Mouse (Mus musculus) cerebellum, adult (tissue): ENCODE data around the gene Cbr3.

Experiments
- ATAC-seq: cut with Nextera tagmentation; 2 replicates; pipeline ENCODE4 v1.9.2; 2017; ENCODE audit warnings: mild to moderate bottlenecking, moderate library complexity, mixed read lengths; ENCODE audit not compliant: insufficient number of reproducible peaks, low FRiP score, low TSS enrichment

Gene Cbr3

DNA sequence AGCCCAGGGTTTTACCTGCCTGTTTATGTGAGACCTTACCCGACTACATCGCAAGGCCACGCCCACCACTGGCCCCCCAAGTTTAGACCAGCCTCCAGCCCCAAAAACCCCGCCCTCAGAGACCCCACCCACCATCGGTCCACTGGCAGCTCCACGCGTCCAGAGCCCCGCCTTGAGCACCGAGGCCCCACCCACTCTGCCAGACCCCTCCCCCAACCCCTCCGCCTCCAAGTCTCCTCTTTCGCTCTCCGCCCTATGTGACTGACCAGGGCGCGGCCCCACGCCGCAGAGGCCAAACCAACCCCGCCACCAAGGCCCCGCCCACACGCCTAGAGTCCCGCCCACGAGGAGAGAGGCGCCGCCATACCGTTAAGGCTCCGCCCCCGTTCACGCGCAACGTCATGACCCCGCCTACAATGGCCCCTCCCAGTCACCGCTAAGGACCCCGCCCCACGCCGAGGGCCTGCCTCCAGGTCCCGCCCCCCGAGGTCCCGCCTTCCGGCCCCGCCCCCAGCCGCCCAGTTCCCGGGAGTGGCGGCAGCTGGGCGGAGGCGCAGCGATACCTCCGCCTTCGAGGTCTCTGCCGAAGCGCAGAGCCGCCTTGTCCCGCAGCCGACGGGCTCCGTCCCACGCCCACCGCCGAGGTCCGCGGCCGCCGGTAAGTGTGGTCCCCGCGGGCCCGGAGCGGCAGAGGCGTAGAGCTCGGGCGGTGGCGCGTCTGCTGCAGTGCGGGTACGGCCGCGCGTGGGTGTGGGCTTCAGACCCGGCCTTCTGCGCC, 28.6 kb downstream of the Cbr3 start, which contains the start of gene Dop1b:
TSS of gene Dop1b (plus strand) at position 494 of the 778 bp plus-strand sequence.
- ATAC-seq = peak; percentile 69

DNA sequence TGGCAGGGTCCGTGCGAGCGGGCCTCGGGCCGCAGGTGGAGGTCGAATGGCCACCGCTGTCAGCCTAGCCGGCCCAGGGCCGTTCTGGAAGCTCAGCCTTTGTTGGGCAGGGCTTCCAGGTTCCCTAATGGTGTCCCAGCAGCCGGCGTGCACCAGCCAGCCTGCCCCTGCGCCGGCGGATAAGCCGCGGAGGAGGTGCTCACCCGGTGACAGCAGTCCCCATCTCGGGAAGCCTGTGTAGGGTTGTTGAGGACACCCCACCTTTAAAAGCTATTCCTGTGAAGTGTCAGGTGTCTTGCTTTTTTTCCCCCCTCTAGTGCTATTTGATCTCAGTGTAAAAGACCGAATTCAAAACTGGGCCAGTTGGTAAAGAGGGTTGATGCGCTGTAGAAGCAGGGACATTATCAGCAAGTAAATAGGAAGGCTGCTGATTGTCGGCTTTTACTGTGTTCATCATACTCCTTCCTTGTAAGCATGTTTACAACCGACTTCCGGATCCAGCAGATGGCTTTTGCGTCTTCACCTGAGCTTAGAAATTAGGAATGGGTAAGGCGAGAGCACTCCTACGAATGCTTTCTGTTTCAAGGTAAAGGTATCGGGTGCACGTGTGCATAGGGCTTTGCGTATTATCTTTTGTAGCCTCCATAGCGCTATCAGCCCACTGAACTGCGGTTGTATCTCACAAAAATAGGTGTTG, 29.3 kb downstream of the Cbr3 start:
- ATAC-seq = peak; percentile 38

DNA sequence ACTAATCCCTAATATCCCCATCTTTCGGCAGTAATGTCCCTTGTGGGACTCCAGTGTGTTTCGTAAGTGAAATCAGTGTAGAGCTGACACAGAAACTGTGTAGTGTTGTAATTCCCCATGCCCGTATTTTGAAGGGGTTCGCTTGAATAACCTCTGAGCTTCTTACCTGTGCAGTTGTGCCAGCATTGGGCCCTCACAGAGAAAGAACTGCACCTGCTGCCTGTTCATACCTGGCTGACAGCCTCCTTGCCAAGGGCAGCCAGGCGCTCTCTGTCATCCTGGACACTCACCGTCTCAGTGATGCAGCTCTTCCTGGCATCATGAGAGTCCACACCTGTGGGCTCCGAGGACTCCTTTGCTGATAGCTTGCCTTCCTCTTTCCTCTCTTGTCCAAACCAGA, 30.0 kb downstream of the Cbr3 start:
- no peak for ATAC-seq

DNA sequence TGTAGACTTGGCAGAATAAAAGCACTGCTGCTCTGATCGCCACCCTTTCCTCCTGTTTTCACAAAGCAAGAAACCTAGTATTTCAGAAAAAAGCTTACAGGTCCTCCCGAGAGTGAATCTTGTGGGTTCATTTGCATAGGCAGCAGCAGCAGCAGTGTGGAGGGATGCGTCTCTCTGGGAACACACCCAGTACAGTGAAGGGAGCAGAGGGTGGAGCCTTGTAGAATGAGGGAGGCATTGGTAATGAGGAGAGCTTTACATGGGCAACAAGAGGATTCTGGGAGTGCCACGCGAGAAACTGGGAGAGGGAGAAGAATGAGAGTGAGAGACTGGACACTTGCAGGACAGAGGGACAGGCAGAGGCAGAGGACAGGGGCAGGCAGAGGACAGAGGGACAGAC, 31.4 kb downstream of the Cbr3 start:
- no peak for ATAC-seq

DNA sequence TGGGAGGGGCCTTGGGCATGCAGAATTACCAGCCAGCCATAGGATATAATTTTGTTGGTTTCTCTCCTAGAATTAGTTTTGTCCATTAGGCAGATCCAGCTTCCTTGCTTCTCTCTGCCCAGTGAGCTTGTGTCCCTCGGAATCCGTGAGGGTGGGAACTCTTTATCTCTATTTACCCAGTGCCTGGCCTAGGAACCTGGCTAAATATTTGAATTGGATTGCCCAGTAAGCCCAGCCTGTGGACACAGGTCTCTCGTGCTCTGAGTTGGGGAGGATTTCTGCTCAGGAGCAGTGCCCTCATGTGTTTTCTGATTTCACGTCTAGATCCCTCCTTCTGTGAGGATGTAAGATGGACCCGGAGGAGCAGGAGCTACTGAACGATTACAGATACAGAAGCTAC, 32.8 kb downstream of the Cbr3 start:
- ATAC-seq = no peak

DNA sequence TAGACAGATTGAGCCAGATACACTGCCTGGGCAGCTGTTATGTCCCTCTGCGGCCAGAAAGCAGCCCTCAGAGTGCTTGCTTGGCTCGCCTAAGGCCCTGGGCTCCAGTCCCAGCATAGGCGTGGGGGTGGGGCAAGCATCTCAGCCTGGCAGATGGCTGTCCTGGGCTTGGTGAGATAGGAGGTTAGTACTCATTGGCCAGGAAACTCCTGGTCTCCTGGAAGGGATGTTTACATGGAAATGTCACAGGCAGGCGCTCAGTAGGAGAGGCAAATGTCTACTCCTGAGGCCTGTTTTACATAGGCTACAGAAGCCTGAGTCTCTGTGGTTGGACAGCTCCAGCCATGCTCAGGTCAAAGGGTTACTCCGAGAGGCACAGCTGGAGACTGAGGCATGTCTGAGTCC, 34.3 kb downstream of the Cbr3 start:
- peak; percentile 85 for ATAC-seq

DNA sequence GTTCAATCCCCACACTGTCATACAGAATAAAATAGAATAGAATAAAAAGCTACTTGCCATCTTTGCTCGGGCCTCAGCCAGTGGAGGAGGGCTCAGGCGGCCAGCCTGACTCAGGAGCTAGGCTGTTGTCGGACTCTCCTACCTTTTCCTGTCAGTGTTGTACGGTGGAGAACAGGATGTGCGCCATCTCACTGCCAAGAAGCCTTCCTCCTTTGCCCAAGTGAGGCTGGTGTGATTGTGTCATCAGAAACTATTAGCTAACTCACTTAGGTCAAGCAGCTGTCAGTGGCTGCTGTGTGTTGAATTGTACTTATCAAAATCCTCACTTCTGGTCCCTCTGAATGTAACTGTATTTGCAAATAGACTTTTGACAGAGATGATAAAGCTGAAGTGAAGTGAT, 38.8 kb downstream of the Cbr3 start:
- no peak for ATAC-seq

DNA sequence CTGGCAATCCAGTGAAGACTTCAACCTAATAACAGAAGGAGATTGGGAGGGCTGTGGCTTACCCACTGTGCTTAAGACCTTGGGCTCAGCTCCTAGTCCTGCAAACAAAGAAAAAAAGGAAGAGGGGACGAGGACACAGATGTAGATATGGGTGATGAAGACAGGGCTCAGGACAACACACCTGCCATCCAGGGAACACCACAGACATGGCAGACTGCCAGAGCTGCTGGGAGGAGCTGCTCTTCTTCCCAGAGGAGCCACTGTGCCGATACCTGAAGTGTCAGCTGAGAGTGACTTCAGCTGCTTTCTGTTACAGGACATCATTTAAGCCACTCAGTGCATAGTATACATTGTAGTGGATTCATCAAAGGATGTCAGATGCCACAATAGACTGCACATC, 39.5 kb downstream of the Cbr3 start:
- ATAC-seq = no peak

DNA sequence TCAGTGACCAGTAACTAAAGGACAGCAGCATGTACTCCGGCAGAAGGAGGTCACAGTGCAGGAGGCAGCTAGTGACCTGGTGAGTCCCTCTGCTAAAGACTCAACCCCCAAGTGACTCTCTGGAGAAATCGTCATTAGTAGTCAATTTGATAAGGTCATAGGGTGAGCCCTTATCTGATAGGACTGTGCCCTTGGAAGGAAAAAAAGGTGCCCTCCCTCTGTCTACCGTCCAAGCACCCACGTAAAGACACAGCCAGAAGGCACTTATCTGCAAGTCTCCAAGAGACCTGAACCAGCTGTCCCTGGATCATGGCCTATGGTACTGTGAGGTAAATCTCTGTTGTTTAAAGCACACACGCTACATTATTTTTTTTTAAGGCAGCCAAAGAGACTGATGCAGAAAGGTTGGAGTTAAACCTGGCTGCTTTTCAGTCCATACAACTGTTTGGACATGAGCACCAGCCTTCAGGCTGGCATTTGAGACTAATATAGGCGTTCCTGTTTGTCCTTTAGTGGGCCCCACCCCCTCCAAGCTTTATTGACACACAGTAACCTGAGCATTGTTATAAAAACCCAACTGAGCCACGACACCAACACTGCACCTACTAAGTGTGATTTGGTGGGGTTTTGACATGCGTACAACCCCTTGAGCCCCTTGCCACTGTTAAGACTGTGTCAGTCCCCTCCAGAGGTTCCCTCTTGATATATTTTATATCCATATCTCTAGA, 42.6 kb downstream of the Cbr3 start:
- ATAC-seq = no peak

DNA sequence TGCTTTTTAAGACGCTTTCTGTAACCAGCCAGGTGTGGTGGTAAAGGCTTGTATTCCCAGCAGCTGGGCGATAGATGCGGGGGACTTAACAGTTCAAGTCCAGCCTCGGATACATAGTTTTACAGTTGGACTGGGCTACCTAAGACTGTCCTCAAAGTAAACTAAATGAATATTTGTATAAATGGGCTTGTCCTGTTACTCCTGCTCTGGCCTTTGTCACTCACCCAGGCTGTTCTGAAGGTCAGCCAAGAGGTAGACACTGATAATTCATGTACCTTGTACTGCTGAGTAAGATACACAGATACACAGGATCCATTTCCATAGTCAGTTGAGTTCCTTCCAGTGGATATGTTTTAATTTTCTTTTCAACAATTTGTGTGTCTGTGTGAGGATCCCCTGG, 43.2 kb downstream of the Cbr3 start:
- no peak for ATAC-seq

DNA sequence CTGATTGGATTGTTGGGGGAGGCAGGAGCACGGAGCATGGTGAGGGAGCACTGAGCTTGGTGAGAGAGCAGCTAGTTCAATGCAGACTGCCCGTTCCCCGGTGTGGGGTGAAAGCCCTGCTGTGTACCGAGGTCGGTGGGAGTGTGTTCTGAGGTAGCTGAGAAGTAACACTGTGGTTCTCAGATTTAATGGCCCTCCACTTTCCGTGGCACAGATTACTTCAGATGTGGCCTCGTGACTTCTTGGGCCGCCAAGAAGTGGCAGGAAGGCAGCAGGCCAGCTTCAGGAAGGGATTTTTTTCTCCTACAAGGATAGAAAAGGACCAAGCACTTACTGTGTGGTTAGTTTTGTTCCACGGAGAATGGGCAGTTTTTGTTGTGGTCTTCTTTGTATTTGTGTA, 45.7 kb downstream of the Cbr3 start:
- ATAC-seq = no peak

DNA sequence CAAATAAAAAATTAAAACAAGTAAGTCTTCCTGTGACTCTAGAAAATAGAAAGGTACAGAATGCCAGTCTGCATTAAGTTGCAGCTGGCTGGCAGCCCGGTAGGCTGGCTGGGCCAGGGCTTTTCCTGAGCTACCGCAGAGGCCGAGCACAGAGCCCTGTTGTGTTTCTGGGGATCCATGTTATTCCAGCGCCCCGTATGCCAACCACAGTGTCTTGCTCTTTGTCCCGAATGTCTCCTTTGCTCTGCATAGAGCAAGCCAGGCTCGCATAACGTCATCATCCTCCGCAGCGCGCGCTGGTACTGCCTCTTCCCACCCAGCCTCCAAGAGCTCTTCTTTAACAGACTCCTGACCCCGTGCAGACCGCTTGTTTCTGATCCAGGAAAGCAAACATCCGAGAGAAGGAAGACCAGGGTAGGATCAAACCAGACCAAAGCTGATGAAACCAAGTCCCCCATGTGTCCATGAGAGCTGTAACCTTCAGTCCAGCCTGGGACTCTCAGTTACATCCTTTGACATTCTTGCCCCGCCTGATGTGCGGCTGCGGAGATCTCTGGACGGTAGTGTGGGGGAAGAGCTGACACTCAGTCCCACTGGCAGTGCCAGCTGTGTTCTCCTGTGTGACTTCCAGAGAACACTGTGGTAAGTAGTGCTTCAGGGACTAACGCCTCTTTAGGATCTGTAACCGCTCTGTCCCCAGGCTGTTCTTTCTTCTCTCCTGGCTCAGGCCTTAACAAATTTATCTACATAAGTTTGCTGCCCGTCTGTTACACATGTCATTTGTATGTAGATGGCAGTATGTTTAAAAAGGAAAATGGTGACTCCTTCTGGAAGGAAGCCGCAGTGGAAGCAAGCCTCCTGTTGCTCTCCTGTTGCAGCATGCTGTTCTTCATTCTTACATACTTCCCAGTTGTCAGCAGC, 47.0 kb downstream of the Cbr3 start:
- ATAC-seq = peak; percentile 57; the same call in 1 of the 2 replicates

DNA sequence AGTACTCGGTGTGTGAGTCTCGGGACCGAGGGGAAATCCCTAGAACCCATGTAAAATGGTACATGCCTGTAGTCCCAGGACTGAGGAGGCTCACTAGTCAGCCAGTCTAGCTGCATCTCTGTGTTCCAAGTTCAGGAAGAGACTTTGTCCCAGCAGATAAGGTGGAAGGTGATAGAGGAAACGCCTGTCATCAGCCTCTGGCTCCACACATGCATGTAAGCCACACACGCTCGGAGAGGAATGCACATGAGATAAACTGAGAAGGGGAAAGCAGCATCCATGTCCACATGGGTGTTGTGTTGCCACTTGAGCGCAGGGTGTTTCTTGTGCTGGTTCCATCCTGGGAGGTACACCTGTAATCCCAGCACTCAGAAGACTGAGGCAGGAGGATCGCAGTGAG, 48.3 kb downstream of the Cbr3 start:
- no peak for ATAC-seq

DNA sequence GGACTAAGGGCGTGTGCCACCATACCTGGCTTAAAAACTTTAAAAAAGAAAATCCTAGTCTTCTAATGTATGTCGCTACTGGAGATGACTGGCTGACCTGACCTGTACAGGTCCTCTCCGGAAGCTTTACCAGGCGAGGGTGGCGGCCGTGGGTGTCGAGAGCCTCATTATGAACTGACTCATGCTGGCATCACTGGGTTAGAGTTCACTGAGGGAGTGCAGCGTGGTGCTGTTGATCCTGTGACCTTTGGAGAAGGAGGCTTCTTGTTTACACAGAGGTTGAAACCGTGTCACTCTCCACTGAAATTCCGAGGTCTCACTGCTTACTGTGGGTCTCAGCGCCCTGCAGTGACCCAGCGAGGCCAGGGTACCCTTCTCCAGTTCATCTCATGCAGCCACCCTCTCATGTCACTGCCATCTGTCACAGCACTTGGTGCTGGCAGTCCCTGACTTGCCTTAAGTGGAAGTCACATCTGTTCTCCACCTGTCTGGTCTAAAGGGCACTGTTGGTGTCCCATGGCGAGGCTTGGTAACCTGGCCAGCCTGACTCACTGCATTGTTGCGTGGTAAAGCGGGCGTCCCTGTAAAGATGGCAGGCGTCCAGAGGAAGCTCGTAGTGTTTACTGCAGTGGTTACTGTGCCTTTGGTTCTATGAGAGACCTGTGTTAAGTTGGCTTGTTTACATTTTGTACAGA, 50.0 kb downstream of the Cbr3 start:
- ATAC-seq = no peak

DNA sequence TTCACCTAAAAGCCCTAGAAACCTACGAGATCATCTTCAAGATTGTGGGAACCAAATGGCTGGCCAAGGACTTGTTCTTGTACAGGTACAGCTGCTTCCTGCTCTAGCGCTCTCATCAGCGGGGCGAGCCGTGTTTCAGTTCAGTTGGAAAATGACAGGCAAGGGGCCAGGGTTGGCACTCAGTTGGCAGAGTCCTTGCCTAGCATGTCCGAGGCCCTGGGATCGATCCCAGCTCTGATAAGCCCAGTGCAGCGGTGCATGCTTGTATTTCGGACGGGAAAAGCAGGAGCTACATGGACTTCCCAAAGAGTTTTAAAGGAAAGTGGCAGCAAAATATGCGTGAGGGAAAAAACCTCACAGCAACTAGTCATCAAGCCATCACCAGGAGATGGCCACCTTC, 56.2 kb downstream of the Cbr3 start:
- ATAC-seq = no peak
